Mouse (Mus musculus) embryonic fibroblast, embryonic 13.5 days (primary cell): ENCODE data around the gene March6.

Source experiments
- CTCF ChIP-seq: IDR thresholded peaks from 2 replicates; pipeline ENCODE4 v1.5.1; 2011; ENCODE audit warnings: mild to moderate bottlenecking, control low read depth, low read length, moderate library complexity, borderline replicate concordance; ENCODE audit not compliant: insufficient read depth
- POLR2A ChIP-seq: IDR thresholded peaks from 2 replicates; pipeline ENCODE4 v1.6.1; 2011; ENCODE audit warnings: low read depth, mild to moderate bottlenecking, control low read depth, low read length, moderate library complexity

- TF ChIP-seq CTCF (no peak), POLR2A (no peak)
These were observed 74.5 kb downstream of the March6 start for GRCm38 (mm10) chr15:31456381-31456780.
